Mouse (Mus musculus): Measurements from ENCODE around the gene Cyb5d1. TPM values are rescaled to one million over a fixed set of nuclear protein-coding genes. Genes with fewer than 3 reads are reported as not detected.
A peak's percentile ranks its signal among the peaks of the same experiment; 100 is the strongest.

Gene Cyb5d1
- polyA plus RNA-seq, 1 experiment from 2014 or later: 27.4 TPM

DNA sequence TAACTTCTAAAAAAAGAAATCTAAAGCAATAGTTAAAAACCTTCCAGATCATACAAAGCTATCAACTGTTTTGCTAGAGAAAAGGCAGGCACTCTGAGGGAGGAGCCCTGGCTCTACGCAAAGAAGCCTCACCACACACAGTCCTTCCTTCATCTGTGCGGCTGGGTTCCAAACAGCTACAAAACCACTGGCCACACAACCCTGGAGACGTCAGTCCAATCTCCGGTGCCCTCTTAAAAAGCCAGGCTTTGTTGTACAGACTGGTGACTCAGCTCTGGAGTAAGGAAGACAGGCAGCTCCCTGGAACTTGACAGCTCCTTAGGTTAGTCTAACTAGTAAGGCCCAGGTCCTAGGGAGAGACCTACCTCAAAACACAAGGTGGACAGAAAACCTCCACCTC is 19.8 kb downstream of the Cyb5d1 start:
- Histone ChIP-seq H3K4me1 (peaks cover 41% of the 10 kb centered on the region), H3K9me3 (no peaks in the 10 kb centered on the region), H3K27me3 (ENCODE audit: insufficient read depth, poor library complexity, severe bottlenecking) (no peaks in the 10 kb centered on the region), H3K4me3 (no peak overlapping the region), H3K36me3 (peaks cover 13% of the 10 kb centered on the region; the same call in 1 of the 2 replicates), H3K27ac (no peak overlapping the region)
- 86% methylated on average over 4 of the region's 4 CpGs for WGBS
- DNase-seq (ENCODE audit: low spot score): no peak

- Histone ChIP-seq H3K36me3 (peaks cover 10% of the 10 kb centered on the region; the same call in 1 of the 2 replicates), H3K4me3 (peak overlapping the region; percentile 24; the same call in 1 of the 2 replicates), H3K9me3 (no peaks in the 10 kb centered on the region), H3K27ac (peak overlapping the region; percentile 42; the same call in 1 of the 2 replicates), H3K27me3 (ENCODE audit: insufficient read depth, poor library complexity, severe bottlenecking) (no peaks in the 10 kb centered on the region), H3K4me1 (peaks cover 33% of the 10 kb centered on the region)
- WGBS: 84% methylated on average over 16 of the region's 16 CpGs
- DNase-seq (ENCODE audit: low spot score): no peak
Measured at GRCm38 (mm10) chr11:69373223-69373965, 22.0 kb downstream of the Cyb5d1 start.

- H3K27me3 ChIP-seq (ENCODE audit: insufficient read depth, poor library complexity, severe bottlenecking): no peaks in the 10 kb centered on the region
- whole genome bisulfite sequencing: 53% methylated on average over 3 of the region's 3 CpGs
- peaks cover 39% of the 10 kb centered on the region for H3K4me1 ChIP-seq
- no peaks in the 10 kb centered on the region for H3K9me3 ChIP-seq
- H3K27ac ChIP-seq: peak overlapping the region; percentile 76; the same call in 1 of the 2 replicates
- DNase-seq (ENCODE audit: low spot score): no peak
- peaks cover 10% of the 10 kb centered on the region; the same call in 1 of the 2 replicates for H3K36me3 ChIP-seq
- peak overlapping the region; percentile 42 for H3K4me3 ChIP-seq
Measured at GRCm38 (mm10) chr11:69372780-69373170, 22.7 kb downstream of the Cyb5d1 start.

DNA sequence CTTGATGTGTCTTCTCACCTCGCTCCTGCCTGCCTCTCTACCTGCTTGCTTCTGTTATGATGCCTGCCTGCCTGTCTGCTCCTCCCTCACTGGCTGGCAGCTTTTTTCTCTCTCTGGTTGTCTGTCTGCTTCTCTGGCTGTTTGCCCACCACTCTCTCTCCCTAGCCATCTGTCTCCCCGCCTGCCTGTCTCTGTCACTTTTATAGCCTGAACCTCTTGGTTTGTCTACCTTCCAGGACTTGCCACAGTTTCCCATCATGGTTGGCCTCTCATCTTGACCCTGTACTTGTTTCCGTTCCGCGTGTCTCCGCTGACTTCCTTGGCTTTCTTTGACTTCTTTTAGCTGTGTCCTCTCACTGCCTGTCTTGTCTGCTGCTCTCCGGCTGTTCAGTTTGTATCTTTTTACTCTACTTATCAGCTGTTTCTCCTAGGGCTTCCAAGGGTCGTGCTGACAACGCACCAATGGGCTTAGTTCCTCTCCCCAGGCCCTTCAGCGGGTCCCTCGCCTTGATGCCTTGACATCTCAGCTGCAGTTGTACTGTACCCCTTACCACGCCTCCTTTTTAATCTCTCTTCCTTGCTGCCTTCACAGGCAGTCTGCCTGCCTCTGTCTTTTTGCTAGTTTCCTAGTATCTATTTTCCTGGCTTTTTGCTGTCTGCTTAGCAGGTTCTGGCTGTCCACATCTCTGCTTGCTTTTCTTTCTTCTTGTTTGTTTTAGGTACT is 23.2 kb downstream of the Cyb5d1 start:
- Histone ChIP-seq H3K27ac (peak overlapping the region; percentile 76), H3K4me1 (peaks cover 45% of the 10 kb centered on the region), H3K4me3 (peak overlapping the region; percentile 42), H3K9me3 (no peaks in the 10 kb centered on the region), H3K27me3 (ENCODE audit: insufficient read depth, poor library complexity, severe bottlenecking) (no peaks in the 10 kb centered on the region), H3K36me3 (peaks cover 10% of the 10 kb centered on the region; the same call in 1 of the 2 replicates)
- WGBS: 20% methylated on average over 12 of the region's 12 CpGs
- no peak for DNase-seq (ENCODE audit: low spot score)

- 54% methylated on average over 12 of the region's 12 CpGs for WGBS
- H3K4me1 ChIP-seq: peaks cover 47% of the 10 kb centered on the region
- H3K27ac ChIP-seq: peak overlapping the region; percentile 76
- no peaks in the 10 kb centered on the region for H3K27me3 ChIP-seq (ENCODE audit: insufficient read depth, poor library complexity, severe bottlenecking)
- no peaks in the 10 kb centered on the region for H3K9me3 ChIP-seq
- peak overlapping the region; percentile 42 for H3K4me3 ChIP-seq
- no peak for DNase-seq (ENCODE audit: low spot score)
- peaks cover 10% of the 10 kb centered on the region; the same call in 1 of the 2 replicates for H3K36me3 ChIP-seq
Measured at GRCm38 (mm10) chr11:69371601-69372000, 23.8 kb downstream of the Cyb5d1 start.

- Histone ChIP-seq H3K36me3 (peaks cover 10% of the 10 kb centered on the region; the same call in 1 of the 2 replicates), H3K4me3 (peak overlapping the region; percentile 27; the same call in 1 of the 2 replicates)
- WGBS: 13% methylated on average over 9 of the region's 9 CpGs
Measured at GRCm38 (mm10) chr11:69370817-69371215, 24.6 kb downstream of the Cyb5d1 start.

DNA sequence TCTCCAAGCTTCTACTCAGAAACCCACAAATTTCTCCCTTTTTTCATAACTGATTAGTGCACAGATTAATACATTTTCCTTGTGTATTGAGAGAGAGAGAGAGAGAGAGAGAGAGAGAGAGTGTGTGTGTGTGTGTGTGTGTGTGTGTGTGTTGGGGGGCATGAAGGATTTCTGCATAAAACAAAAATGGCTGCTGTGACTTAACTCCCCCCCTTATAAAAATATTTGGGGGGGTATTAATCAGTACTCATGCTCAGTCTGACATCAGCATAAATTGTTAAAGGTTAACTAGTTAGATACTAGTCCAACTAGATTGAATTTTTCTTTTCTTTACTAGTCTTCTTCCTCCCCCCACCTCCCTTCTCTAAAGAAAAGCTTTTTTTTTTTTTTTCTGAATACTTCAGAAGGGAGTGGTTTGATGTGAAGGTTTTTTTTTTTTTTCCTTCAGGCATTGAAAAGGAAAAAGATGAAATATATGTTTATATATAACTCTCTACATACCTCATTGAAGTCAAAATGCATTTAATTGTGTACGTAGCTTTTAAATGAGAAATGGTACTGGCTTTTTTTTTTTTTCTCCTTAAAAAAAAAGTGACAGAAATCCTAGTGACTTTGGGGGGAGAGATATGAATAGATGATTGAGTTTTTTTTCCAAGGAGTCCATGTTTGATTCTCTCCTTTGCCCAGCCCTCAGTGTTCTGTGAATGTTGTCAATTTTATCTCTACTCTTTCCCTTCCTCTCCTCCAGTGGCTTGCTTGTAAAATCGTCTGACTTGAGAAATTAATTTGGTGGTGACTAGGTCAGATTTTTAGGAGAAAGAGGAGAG is 25.2 kb downstream of the Cyb5d1 start:
- H3K36me3 ChIP-seq: peaks cover 6% of the 10 kb centered on the region; the same call in 1 of the 2 replicates
- H3K4me1 ChIP-seq: peaks cover 59% of the 10 kb centered on the region
- peak overlapping the region; percentile 100 for H3K27ac ChIP-seq
- H3K4me3 ChIP-seq: peak overlapping the region; percentile 99
- 42% methylated on average over 2 of the region's 2 CpGs for WGBS
- no peak for DNase-seq (ENCODE audit: low spot score)
- H3K27me3 ChIP-seq (ENCODE audit: insufficient read depth, poor library complexity, severe bottlenecking): no peaks in the 10 kb centered on the region
- H3K9me3 ChIP-seq: no peaks in the 10 kb centered on the region

More at GRCm38 (mm10) chr11:69370817-69371215, 24.6 kb downstream of the Cyb5d1 start:
- no peaks in the 10 kb centered on the region for H3K9me3 ChIP-seq
- DNase-seq (ENCODE audit: low spot score): no peak
- no peaks in the 10 kb centered on the region for H3K27me3 ChIP-seq (ENCODE audit: insufficient read depth, poor library complexity, severe bottlenecking)
- peak overlapping the region; percentile 76 for H3K27ac ChIP-seq
- H3K4me1 ChIP-seq: peaks cover 52% of the 10 kb centered on the region

DNA sequence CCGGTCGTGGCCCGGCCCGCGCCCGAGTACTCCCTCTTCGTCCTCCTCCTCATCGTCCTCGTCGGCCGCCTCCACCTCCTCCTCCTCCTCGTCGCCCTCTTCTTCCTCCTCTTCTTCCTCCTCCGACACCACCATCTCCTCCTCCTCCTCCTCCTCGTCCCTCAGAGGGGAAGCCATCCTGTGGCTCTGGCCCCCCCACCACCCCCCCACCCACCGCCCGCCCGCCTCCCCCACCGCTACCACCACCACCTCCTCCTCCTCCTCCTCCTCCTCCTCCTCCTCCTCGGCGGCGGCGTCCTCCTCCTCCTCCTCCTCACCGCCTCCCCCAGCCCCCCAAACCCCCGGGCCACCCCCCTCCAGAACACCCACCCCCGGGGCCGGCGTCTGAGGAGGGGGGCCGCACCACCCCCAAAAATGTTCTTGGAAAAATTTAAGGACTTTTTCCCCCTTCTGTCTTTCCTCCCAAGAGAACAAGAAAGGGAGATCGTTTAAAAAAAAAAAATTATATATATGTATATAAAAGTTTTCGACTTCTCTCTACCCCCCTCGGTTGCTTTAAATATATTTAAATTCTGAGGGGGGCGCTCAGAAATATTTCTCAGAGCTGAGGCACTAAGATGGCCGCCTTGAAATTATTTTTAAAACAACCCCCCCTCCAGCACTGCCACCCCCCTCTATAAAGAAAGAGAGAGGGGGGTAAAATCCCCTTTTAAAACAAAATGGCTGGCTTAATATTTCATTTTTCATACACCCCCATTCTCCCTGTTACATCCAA is 26.0 kb downstream of the Cyb5d1 start, which contains the start of gene Chd3:
Chd3 (minus strand) TSS at position 192 of the 775 bp plus-strand sequence.
- Histone ChIP-seq H3K27me3 (ENCODE audit: insufficient read depth, poor library complexity, severe bottlenecking) (no peaks in the 10 kb centered on the region), H3K9me3 (no peaks in the 10 kb centered on the region), H3K27ac (peak within 1 kb of the TSS; percentile 100), H3K4me3 (peak within 1 kb of the TSS; percentile 99), H3K4me1 (peaks cover 67% of the 10 kb centered on the region), H3K36me3 (peaks cover 6% of the 10 kb centered on the region; the same call in 1 of the 2 replicates)
- WGBS: 6% methylated on average over 24 of the region's 34 CpGs
- DNase-seq (ENCODE audit: low spot score): no peak

DNA sequence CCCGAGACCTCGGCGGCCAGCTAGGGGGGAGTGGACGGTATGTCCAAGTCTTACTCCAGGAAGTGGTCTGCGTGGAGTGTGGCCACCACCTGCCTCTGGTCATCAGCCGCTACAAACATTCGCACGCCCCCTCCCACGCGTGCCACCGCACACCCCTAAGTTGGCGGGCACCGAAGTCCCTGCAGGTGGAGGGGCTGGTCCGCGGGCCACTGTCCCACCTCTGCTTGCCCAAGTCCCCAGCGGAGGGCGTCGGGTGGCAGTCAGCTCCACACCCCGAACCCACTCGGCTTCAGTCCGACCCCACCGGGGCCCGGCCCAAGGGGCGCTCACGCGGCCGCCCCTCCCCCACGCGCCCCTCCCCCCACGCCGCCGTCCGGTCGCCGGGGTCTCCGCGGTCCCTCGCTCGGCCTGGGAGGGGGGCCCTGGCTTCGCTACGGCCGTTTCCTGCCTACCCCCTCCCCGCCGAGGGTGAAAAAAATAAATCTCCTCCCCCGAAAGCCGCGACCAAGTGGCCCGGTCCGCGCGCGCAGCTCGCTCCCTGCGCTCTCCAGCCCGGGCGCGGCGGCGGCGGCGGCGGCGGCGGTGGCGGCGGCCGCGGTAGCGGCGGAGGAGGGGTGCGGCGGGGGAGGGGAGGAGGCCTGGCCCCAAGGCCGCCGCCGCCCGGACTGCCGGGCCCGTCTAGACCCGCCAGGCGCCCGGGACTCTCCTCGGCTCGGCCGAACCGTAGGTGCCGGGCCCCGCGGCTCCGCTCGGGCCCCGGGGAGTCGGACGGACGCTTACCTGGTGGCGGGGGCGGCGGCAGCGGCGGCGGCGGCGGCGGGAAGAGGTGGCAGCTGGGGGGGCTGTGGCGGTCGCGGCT is 26.8 kb downstream of the Cyb5d1 start:
- peaks cover 70% of the 10 kb centered on the region for H3K4me1 ChIP-seq
- peaks cover 8% of the 10 kb centered on the region; the same call in 1 of the 2 replicates for H3K36me3 ChIP-seq
- H3K27ac ChIP-seq: peak overlapping the region; percentile 100
- no peak for DNase-seq (ENCODE audit: low spot score)
- peak overlapping the region; percentile 99 for H3K4me3 ChIP-seq
- WGBS: 1% methylated on average over 75 of the region's 106 CpGs
- H3K27me3 ChIP-seq (ENCODE audit: insufficient read depth, poor library complexity, severe bottlenecking): no peaks in the 10 kb centered on the region
- H3K9me3 ChIP-seq: no peaks in the 10 kb centered on the region

DNA sequence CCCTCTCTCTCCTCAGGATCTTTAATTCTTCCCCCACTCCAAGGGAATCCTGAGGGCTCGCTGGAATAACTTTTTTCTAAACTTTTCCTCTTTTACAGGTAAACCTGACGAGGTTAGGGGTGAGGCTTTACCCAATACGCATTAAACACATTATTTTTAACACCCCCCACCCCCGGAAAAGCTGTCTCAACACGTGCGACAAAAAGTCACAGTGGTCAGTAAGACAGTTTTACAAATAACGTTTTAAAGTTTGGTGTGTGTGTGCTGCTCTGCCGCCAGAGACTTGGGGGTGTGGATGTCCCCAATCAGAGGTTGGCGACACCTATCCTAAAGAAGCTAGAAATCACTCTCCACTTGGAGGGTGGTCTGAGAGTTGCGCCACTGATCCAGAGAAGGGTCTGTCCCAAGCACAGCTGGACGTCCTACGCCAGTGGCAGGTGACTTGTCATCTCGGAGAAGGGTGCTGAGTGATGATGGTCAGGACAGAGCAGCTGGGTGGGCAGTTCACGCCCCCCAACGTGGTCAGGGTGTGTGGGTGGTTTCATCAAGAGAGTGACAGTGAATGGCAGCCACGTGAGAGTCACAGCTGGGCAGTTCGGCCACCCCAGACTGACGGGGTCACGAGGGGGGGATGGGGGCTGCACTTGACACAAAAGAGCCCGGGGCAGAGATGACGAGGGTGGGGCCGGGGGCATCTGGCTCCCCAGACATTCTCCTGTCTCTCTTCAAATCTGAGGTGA is 27.6 kb downstream of the Cyb5d1 start:
- Histone ChIP-seq H3K27me3 (ENCODE audit: insufficient read depth, poor library complexity, severe bottlenecking) (no peaks in the 10 kb centered on the region), H3K4me3 (peak overlapping the region; percentile 99), H3K4me1 (peaks cover 62% of the 10 kb centered on the region), H3K27ac (peak overlapping the region; percentile 100), H3K9me3 (no peaks in the 10 kb centered on the region), H3K36me3 (peaks cover 14% of the 10 kb centered on the region)
- DNase-seq (ENCODE audit: low spot score): peak; percentile 81
- WGBS: 1% methylated on average over 22 of the region's 22 CpGs
